In the genomic region with DNA sequence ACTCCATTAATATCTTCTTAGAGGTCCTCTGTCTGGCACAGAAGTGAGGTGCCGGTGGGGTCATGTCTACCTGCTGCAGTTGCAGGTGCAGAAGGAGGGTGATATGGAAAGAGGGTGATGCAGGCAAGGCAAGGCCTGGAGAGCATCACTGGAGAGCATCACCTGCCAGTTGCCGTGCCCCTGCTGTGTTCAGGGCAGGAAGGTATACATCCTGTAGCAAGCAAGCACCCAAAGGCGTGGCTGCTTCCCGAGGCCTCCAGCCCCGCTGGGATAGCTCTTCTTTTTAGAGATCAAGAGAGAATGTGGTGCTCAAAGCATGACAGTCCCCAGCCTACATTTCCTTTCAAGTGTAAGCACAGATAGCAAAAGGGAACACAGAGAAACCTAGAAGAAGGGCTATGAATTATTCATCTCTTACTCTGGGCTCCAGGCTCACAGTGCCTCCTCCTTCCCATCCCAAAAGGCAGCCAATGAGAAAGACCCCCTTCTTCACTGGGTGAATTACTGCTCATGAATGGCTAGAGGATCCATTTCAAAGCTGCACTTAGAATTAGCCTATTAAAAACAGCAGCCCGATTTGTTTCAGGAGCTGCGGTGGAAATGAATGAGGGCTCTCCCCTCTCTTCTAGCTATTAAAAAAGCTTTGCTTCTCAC, we compare ENCODE assay signal across 9 mouse cellular contexts. TPM values are rescaled to one million over a fixed set of nuclear protein-coding genes. Genes with fewer than 3 reads are reported as not detected.
DNase-seq lines count a peak whose midpoint lies in the region; ATAC-seq and TF ChIP-seq lines count a peak whose summit lies in the region.
"Had no signal": no experiment of that assay in that cellular context is flagged by ENCODE, and none has a peak within 500 bp of the region (broad histone marks: within the 10 kb centered on the region; RNA-seq: fewer than 3 reads in every experiment).

No protein-coding gene starts in this region.

- peaks cover 19% of the 10 kb centered on the region for H3K4me1 ChIP-seq in forebrain, embryonic 14.5 days (ENCODE audit: control insufficient read depth, insufficient read depth, low read length)
- H3K4me1 ChIP-seq in liver, embryonic 12.5 days: no peaks in the 10 kb centered on the region

- peak overlapping the region; percentile 65 for H3K27ac ChIP-seq in layer of hippocampus, adult 2 months
- peak overlapping the region; percentile 82 for H3K27ac ChIP-seq in forebrain, embryonic 14.5 days (ENCODE audit: low read depth, low read length)
- H3K27ac ChIP-seq in liver, embryonic 12.5 days: no peak overlapping the region

- no peak for TF ChIP-seq CTCF in layer of hippocampus, adult 2 months (conservative IDR thresholded peaks at IDR 0.05)

- 0 out of 2 replicates have a peak overlapping the region, but pooled peaks have one; percentile 0 for H3K9ac ChIP-seq in forebrain, embryonic 14.5 days (ENCODE audit: low read length)
- H3K9ac ChIP-seq in liver, embryonic 12.5 days: no peak overlapping the region

- DNase-seq in layer of hippocampus, adult 2 months (ENCODE audit: low spot score in 2 of 2): peak; percentile 18 to 58
- DNase-seq in layer of hippocampus, postnatal 25 days (ENCODE audit: extremely low spot score in 1 of 2, low spot score in 1 of 2): no peak
- peak; percentile 92 for DNase-seq in forebrain, embryonic 14.5 days (ENCODE audit: low spot score)
- peak; percentile 36 to 42 for DNase-seq in left cerebral cortex, adult 9 months (ENCODE audit: low spot score in 2 of 2)
- DNase-seq in retina, postnatal 1 day: peak; percentile 57
- DNase-seq in gastrocnemius, postnatal 25 days: no peak
- DNase-seq in liver: no peak

- H3K27me3 ChIP-seq in forebrain, embryonic 14.5 days (replicated peaks; ENCODE audit: control insufficient read depth, insufficient read depth, low read length): no peaks in the 10 kb centered on the region
- H3K27me3 ChIP-seq in liver, embryonic 12.5 days (replicated peaks): no peaks in the 10 kb centered on the region

- H3K36me3 ChIP-seq in forebrain, embryonic 14.5 days (ENCODE audit: control insufficient read depth, insufficient read depth, low read length): no peaks in the 10 kb centered on the region
- H3K36me3 ChIP-seq in liver, embryonic 12.5 days: no peaks in the 10 kb centered on the region

- WGBS in forebrain, embryonic 14.5 days: 13% methylated on average over 7 of the region's 7 CpGs
- WGBS in liver, embryonic 12.5 days (ENCODE audit: insufficient replicate concordance): 55% methylated on average over 7 of the region's 7 CpGs

- peak; percentile 97 for ATAC-seq in forebrain, embryonic 14.5 days
- no peak for ATAC-seq in liver, embryonic 12.5 days

- no peaks in the 10 kb centered on the region for H3K9me3 ChIP-seq in forebrain, embryonic 14.5 days (replicated peaks; ENCODE audit: control insufficient read depth, low read length)
- no peaks in the 10 kb centered on the region for H3K9me3 ChIP-seq in liver, embryonic 12.5 days (replicated peaks)

- peak overlapping the region; percentile 13; the same call in 1 of the 2 replicates for H3K4me3 ChIP-seq in layer of hippocampus, adult 2 months
- no peak overlapping the region; the same call in 1 of the 2 replicates for H3K4me3 ChIP-seq in forebrain, embryonic 14.5 days (ENCODE audit: low read depth, low read length)
- no peak overlapping the region for H3K4me3 ChIP-seq in liver, embryonic 12.5 days

- peak overlapping the region; percentile 34 for H3K4me2 ChIP-seq in forebrain, embryonic 14.5 days (ENCODE audit: low read length)
- H3K4me2 ChIP-seq in liver, embryonic 12.5 days: no peak overlapping the region

RNA-seq across cellular contexts. Expression of gene Agbl1, which starts 44.6 kb away (rescaled TPM):
- under 1 TPM; 0.18 to 0.39 TPM for total RNA-seq in layer of hippocampus, adult 2 months (2021)
- total RNA-seq in layer of hippocampus, postnatal 25 days (2021): under 1 TPM; 0.30 to 0.38 TPM
- 0.09 and 0.48 TPM in 2 replicates for polyA plus RNA-seq in forebrain, embryonic 14.5 days (2014; fragmentation: Nextera tagmentation; extraction: Ambion mirVana)
- 10 to 100 TPM; 19.1 to 35.4 TPM for total RNA-seq in gastrocnemius, postnatal 25 days (2021)
- polyA plus RNA-seq in liver, embryonic 12.5 days (2016; fragmentation: Nextera tagmentation; extraction: Ambion mirVana): not detected in 2 replicates
- total RNA-seq: CH12.LX had no signal

Comparison
In these comparisons a context has a peak if more than half of its experiments do, and no peak if none do; other contexts are left out.
1. DNase-seq: peak in layer of hippocampus, adult 2 months (2 of 2), forebrain, embryonic 14.5 days (single experiment), left cerebral cortex, adult 9 months (2 of 2) and retina, postnatal 1 day (single experiment); none in layer of hippocampus, postnatal 25 days (0 of 2), gastrocnemius, postnatal 25 days (single experiment) and liver (single experiment).
2. RNA of gene Agbl1, which starts 44.6 kb away (total RNA-seq): 19.1 to 35.4 TPM in gastrocnemius, postnatal 25 days; 0.18 to 0.39 TPM in layer of hippocampus, adult 2 months and 0.30 to 0.38 TPM in layer of hippocampus, postnatal 25 days; every median in the first group is over 10 times any median in the second.